Comparison of ENCODE assay signal across 15 mouse cellular contexts in the genomic region with DNA sequence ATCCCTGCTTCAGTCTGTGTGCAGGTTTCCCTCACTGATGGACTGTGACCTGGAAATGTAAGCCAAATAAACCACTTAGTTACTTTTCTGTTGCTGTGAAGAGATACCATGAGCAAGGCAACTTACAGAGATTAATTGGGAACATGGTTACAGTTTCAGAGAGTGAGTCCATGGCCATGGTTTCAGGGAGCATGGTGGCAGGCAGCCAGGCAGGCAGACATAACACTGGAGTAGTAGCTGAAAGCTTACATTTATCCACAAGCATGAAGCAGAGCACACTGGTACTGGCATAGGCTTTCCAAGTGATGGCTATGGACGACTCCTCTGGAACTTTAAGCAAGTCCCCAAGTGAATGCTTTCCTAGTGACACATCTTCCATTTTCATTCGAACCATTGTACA. TPM values are rescaled to one million over a fixed set of nuclear protein-coding genes. Genes with fewer than 3 reads are reported as not detected.
"Had no signal": no experiment of that assay in that cellular context is flagged by ENCODE, and none has a peak within 500 bp of the region (broad histone marks: within the 10 kb centered on the region; RNA-seq: fewer than 3 reads in every experiment).

No protein-coding gene starts in this region.

- ATAC-seq: midbrain, embryonic 15.5 days had no signal

- H3K4me2 ChIP-seq: limb, embryonic 15.5 days; midbrain, embryonic 11.5 days; midbrain, embryonic 15.5 days; neural tube, embryonic 12.5 days had no signal

- H3K4me1 ChIP-seq: limb, embryonic 15.5 days; midbrain, embryonic 15.5 days; neural tube, embryonic 12.5 days had no signal

- H3K27me3 ChIP-seq: limb, embryonic 15.5 days; midbrain, embryonic 15.5 days; neural tube, embryonic 12.5 days had no signal

- H3K4me3 ChIP-seq: limb, embryonic 15.5 days; midbrain, embryonic 15.5 days; neural tube, embryonic 12.5 days had no signal

- H3K27ac ChIP-seq: limb, embryonic 15.5 days; liver, embryonic 14.5 days; midbrain, embryonic 15.5 days; neural tube, embryonic 12.5 days had no signal

- H3K9ac ChIP-seq: limb, embryonic 15.5 days; liver, embryonic 14.5 days; midbrain, embryonic 15.5 days; neural tube, embryonic 12.5 days had no signal

- H3K9me3 ChIP-seq: limb, embryonic 15.5 days; midbrain, embryonic 15.5 days had no signal

- DNase-seq: kidney, adult 18-20 months; kidney, postnatal 14 days; lung, adult 18-20 months; lung, postnatal 4 days; spleen, adult 18-20 months; thymus, postnatal 4 days had no signal

RNA-seq across cellular contexts. Expression of gene Cyp4f18, which starts 44.3 kb away (rescaled TPM):
- total RNA-seq: layer of hippocampus, adult 8-10 months; layer of hippocampus, postnatal 14 days; left cerebral cortex, adult 18-20 months; left cerebral cortex, postnatal 14 days had no signal
